Mouse (Mus musculus) liver, postnatal 0 days (tissue): Measurements from ENCODE around the gene Mterf1a.

ENCODE experiments used
- CTCF ChIP-seq: sonication (generic); IDR thresholded peaks from 2 replicates; pipeline ENCODE4 v1.5.1; 2016; ENCODE audit warnings: antibody characterized with exemption, low read depth
- EP300 ChIP-seq: IDR thresholded peaks from 2 replicates; pipeline ENCODE4 v1.6.1; 2016; ENCODE audit warnings: antibody characterized with exemption, low read depth, mild to moderate bottlenecking

DNA sequence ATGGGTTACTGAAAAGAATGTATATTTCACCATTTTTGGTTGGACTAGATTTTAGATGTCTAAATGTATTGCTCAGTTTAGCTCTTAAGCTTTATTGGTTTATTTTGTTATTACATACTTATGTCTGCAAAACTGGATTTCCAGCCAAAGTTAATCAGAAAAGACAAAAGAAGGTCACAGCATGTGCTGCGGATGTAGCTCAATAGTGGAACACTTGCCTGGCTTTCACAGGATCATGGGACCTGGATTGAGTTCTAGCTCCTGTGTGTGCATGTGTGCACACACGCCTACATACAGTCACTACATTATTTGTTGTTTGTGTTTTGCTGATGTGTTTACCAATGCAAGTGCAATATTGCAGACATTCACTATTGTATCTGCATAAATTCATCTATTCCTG lies 28.6 kb upstream of the Mterf1a start:
- TF ChIP-seq CTCF, result no peak
- no peak for TF ChIP-seq EP300
